Mouse (Mus musculus): ENCODE results near the gene Dennd1c.

Dennd1c gene

GRCm38 (mm10) chr17:57038978-57039377 lies 39.3 kb downstream of the Dennd1c start:
- no peak for DNase-seq

GRCm38 (mm10) chr17:57032854-57033253 lies 45.5 kb downstream of the Dennd1c start:
- no peak for DNase-seq

GRCm38 (mm10) chr17:57031661-57032420 lies 46.5 kb downstream of the Dennd1c start:
- peak; percentile 100 for DNase-seq

- peak; percentile 21 to 65 for DNase-seq
Observed at GRCm38 (mm10) chr17:57030931-57031660, 47.2 kb downstream of the Dennd1c start, which contains the start of gene Khsrp. Gene Khsrp (minus strand): TSS chr17:57031522.

- peak; percentile 18 to 56 for DNase-seq
Observed at GRCm38 (mm10) chr17:57029691-57030090, 48.6 kb downstream of the Dennd1c start.

GRCm38 (mm10) chr17:57027471-57027870 lies 50.8 kb downstream of the Dennd1c start:
- no peak for DNase-seq

- no peak for DNase-seq
Observed at GRCm38 (mm10) chr17:57020960-57021359, 57.4 kb downstream of the Dennd1c start.

GRCm38 (mm10) chr17:57019693-57020092 lies 58.6 kb downstream of the Dennd1c start:
- DNase-seq, result no peak
